Mouse (Mus musculus) G1E (cell line): ENCODE data around the gene Acaca.

Experiments
- CTCF ChIP-seq: IDR thresholded peaks from 2 replicates; pipeline ENCODE4 v1.5.1; 2012; ENCODE audit warnings: low read depth, low read length, inconsistent platforms, mixed read lengths
- GATA1 ChIP-seq: IDR thresholded peaks from 2 replicates; pipeline ENCODE4 v1.6.1; 2012; ENCODE audit warnings: borderline replicate concordance, low read length, inconsistent platforms, mixed read lengths
- POLR2AphosphoS5 ChIP-seq: IDR thresholded peaks from 2 replicates; pipeline ENCODE4 v1.6.1; 2012; ENCODE audit warnings: low read depth, low read length, inconsistent platforms; ENCODE audit not compliant: insufficient replicate concordance
- TAL1 ChIP-seq: conservative IDR thresholded peaks from 2 replicates; pipeline ENCODE4 v1.6.1; 2012; ENCODE audit warnings: low read depth, low read length, inconsistent platforms, mixed read lengths

GRCm38 (mm10) chr11:84440402-84440801, 310.9 kb downstream of the Acaca start:
- TF ChIP-seq CTCF = no peak
- TF ChIP-seq POLR2AphosphoS5 = no peak
- no peak for TF ChIP-seq GATA1
- no peak for TF ChIP-seq TAL1
